8 mouse cellular contexts compared by ENCODE assay signal in the genomic region with DNA sequence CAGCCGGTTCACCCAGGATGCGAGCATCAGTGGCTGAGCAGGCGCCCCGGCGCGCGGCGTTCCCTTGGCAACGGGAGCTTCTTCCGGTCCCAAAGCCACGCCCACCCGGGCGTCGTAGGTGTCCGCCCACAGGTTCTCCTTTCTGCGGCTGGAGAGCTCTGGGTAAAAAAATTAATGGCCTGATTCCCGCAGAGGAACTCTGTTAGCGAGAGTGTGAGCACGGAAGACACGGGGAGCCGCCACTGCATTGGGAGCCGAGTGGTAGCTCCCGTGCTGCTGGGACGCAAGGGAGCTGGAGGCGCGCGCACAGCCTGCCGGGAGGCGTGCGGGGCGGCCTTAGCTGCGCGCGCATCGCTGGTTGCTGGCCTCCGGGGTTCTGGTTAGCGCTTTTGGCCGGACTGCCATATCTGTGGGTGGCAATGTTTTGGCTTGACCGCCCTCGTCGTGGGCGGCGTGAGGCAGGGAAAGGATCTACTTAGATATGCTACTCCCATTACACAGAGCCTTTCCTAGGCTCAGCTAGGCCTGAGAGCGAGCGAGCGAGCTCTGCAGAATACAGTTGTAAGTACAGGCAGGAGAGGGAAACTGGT. TPM values are rescaled to one million over a fixed set of nuclear protein-coding genes. Genes with fewer than 3 reads are reported as not detected.
A peak's percentile ranks its signal among the peaks of the same experiment; 100 is the strongest.
DNase-seq lines count a peak whose midpoint lies in the region; ATAC-seq and TF ChIP-seq lines count a peak whose summit lies in the region.

A gene (minus strand): TSS at position 290 of the 590 bp plus-strand sequence.

- TF ChIP-seq CTCF in thymus, adult 2 months (IDR thresholded peaks at IDR 0.05; ENCODE audit: borderline replicate concordance, control insufficient read depth, extremely low read depth, insufficient read depth, low read length, poor library complexity) = no peak; the same call in 1 of the 2 replicates

- peak within 1 kb of the TSS; percentile 44 for H3K4me2 ChIP-seq in hindbrain, embryonic 11.5 days (replicated peaks; ENCODE audit: low read depth, low read length)
- peak within 1 kb of the TSS; percentile 81 for H3K4me2 ChIP-seq in lung, embryonic 16.5 days (ENCODE audit: low read depth, low read length)

- DNase-seq in R1 (ENCODE audit: low read depth, low spot score) = peak; percentile 92
- peak; percentile 96 to 98 for DNase-seq in cerebellum, postnatal 14 days
- DNase-seq in frontal cortex, postnatal 10 days (ENCODE audit: low spot score in 2 of 2) = peak; percentile 90 to 93
- peak; percentile 96 for DNase-seq in hindbrain, embryonic 11.5 days (ENCODE audit: low spot score)
- DNase-seq in layer of hippocampus, adult 9-11 months = peak; percentile 96
- peak; percentile 90 for DNase-seq in ovary, adult 18-20 months (ENCODE audit: low spot score)
- DNase-seq in thymus, adult 2 months = peak; percentile 90

- peak within 1 kb of the TSS; percentile 61 for H3K9ac ChIP-seq in hindbrain, embryonic 11.5 days (ENCODE audit: low read depth, low read length)
- peak within 1 kb of the TSS; percentile 82 for H3K9ac ChIP-seq in lung, embryonic 16.5 days (ENCODE audit: low read length)

- H3K9me3 ChIP-seq in hindbrain, embryonic 11.5 days (ENCODE audit: control insufficient read depth, low read length) = no peaks in the 10 kb centered on the region
- H3K9me3 ChIP-seq in lung, embryonic 16.5 days (ENCODE audit: control insufficient read depth, low read length) = no peaks in the 10 kb centered on the region

- WGBS in hindbrain, embryonic 11.5 days = under 1% methylated on average over 46 of the region's 46 CpGs
- under 1% methylated on average over 46 of the region's 46 CpGs for WGBS in lung, embryonic 16.5 days
- WGBS in thymus, adult 2 months = 1% methylated on average over 46 of the region's 46 CpGs

- H3K27me3 ChIP-seq in hindbrain, embryonic 11.5 days (ENCODE audit: control insufficient read depth, insufficient read depth, low read length) = no peaks in the 10 kb centered on the region
- no peaks in the 10 kb centered on the region for H3K27me3 ChIP-seq in lung, embryonic 16.5 days (ENCODE audit: control insufficient read depth, insufficient read depth, low read depth, low read length)
- H3K27me3 ChIP-seq in thymus, adult 2 months (ENCODE audit: control insufficient read depth, insufficient read depth, low read length) = no peaks in the 10 kb centered on the region

- peak within 1 kb of the TSS; percentile 93 for H3K27ac ChIP-seq in hindbrain, embryonic 11.5 days (ENCODE audit: low read depth, low read length)
- H3K27ac ChIP-seq in lung, embryonic 16.5 days (ENCODE audit: low read length) = peak within 1 kb of the TSS; percentile 99
- no peak within 1 kb of the TSS for H3K27ac ChIP-seq in thymus, adult 2 months (ENCODE audit: control insufficient read depth, insufficient read depth, low read length)

- H3K4me1 ChIP-seq in hindbrain, embryonic 11.5 days (replicated peaks; ENCODE audit: control insufficient read depth, insufficient read depth, low read length) = no peaks in the 10 kb centered on the region
- 0 out of 2 replicates have a peak, but pooled peaks cover 4% of the 10 kb centered on the region for H3K4me1 ChIP-seq in lung, embryonic 16.5 days (replicated peaks; ENCODE audit: control insufficient read depth, insufficient read depth, low read length)
- peaks cover 5% of the 10 kb centered on the region; the same call in 1 of the 2 replicates for H3K4me1 ChIP-seq in thymus, adult 2 months (replicated peaks; ENCODE audit: control insufficient read depth, insufficient read depth, low read length)

- ATAC-seq in hindbrain, embryonic 11.5 days (ENCODE audit: low FRiP score) = peak; percentile 99
- ATAC-seq in lung, embryonic 16.5 days (ENCODE audit: low read depth) = peak; percentile 99

- H3K4me3 ChIP-seq in hindbrain, embryonic 11.5 days (ENCODE audit: low read depth, low read length) = peak within 1 kb of the TSS; percentile 75
- peak within 1 kb of the TSS; percentile 80 for H3K4me3 ChIP-seq in lung, embryonic 16.5 days (ENCODE audit: low read length)
- H3K4me3 ChIP-seq in thymus, adult 2 months (ENCODE audit: control insufficient read depth, insufficient read depth, low read length) = peak within 1 kb of the TSS; percentile 64

- H3K36me3 ChIP-seq in hindbrain, embryonic 11.5 days (ENCODE audit: control insufficient read depth, insufficient read depth, low read length) = no peaks in the 10 kb centered on the region
- H3K36me3 ChIP-seq in lung, embryonic 16.5 days (ENCODE audit: control insufficient read depth, insufficient read depth, low read length) = no peaks in the 10 kb centered on the region
- no peaks in the 10 kb centered on the region for H3K36me3 ChIP-seq in thymus, adult 2 months (ENCODE audit: control insufficient read depth, insufficient read depth, low read length)

- no peak for TF ChIP-seq POLR2A in thymus, adult 2 months (IDR thresholded peaks at IDR 0.05; ENCODE audit: control insufficient read depth, extremely low read depth, insufficient read depth, low read length, poor library complexity)

RNA-seq across cellular contexts. Expression of the gene that starts here (rescaled TPM):
- polyA plus RNA-seq in hindbrain, embryonic 11.5 days (2014; fragmentation: Nextera tagmentation; extraction: Ambion mirVana) = 60.6 and 61.7 TPM in 2 replicates
- polyA plus RNA-seq in lung, embryonic 16.5 days (2015; fragmentation: Nextera tagmentation; extraction: Ambion mirVana) = 32.3 and 36.5 TPM in 2 replicates
- polyA plus RNA-seq in thymus, adult 2 months (2012; rRNA removed) = 0.93 and 0.97 TPM in 2 replicates

Comparison
In these comparisons a context has a peak if more than half of its experiments do, and no peak if none do; other contexts are left out.
1. RNA of the gene that starts here (polyA plus RNA-seq): 60.6 to 61.7 TPM in hindbrain, embryonic 11.5 days and 32.3 to 36.5 TPM in lung, embryonic 16.5 days; 0.93 to 0.97 TPM in thymus, adult 2 months; every median in the first group is over 10 times any median in the second.
2. Peak in DNase-seq and H3K4me3 ChIP-seq in thymus, adult 2 months; RNA of the gene not detected or under 1 TPM.
3. Peak in every context shown above with its lines, with median percentiles within 50 percentile points of each other: DNase-seq and H3K4me3 ChIP-seq.